Comparison of ENCODE assay signal across 8 mouse cellular contexts in genomic region chr6:49212931-49213580, GRCm38 (mm10). TPM values are rescaled to one million over a fixed set of nuclear protein-coding genes. Genes with fewer than 3 reads are reported as not detected.
A peak's percentile ranks its signal among the peaks of the same experiment; 100 is the strongest.
DNase-seq lines count a peak whose midpoint lies in the region; ATAC-seq and TF ChIP-seq lines count a peak whose summit lies in the region.

No protein-coding gene starts in this region.

- peak overlapping the region; percentile 100 for H3K27ac ChIP-seq in lung, embryonic 14.5 days (ENCODE audit: low read depth)
- peak overlapping the region; percentile 98 for H3K27ac ChIP-seq in embryonic facial prominence, embryonic 15.5 days (replicated peaks)
- peak overlapping the region; percentile 99 for H3K27ac ChIP-seq in limb, embryonic 10.5 days
- H3K27ac ChIP-seq in neural tube, embryonic 13.5 days (replicated peaks), result peak overlapping the region; percentile 99; the same call in 1 of the 2 replicates

- peak overlapping the region; percentile 97 for H3K4me2 ChIP-seq in lung, embryonic 14.5 days
- H3K4me2 ChIP-seq in embryonic facial prominence, embryonic 15.5 days (replicated peaks), result peak overlapping the region; percentile 84
- peak overlapping the region; percentile 96 for H3K4me2 ChIP-seq in neural tube, embryonic 13.5 days

- no peak for TF ChIP-seq CTCF in lung, embryonic 14.5 days (IDR thresholded peaks at IDR 0.05; ENCODE audit: low read depth)

- peaks cover 11% of the 10 kb centered on the region; the same call in 1 of the 2 replicates for H3K4me1 ChIP-seq in lung, embryonic 14.5 days (ENCODE audit: insufficient read depth)
- H3K4me1 ChIP-seq in embryonic facial prominence, embryonic 15.5 days, result peaks cover 48% of the 10 kb centered on the region
- H3K4me1 ChIP-seq in limb, embryonic 10.5 days, result peaks cover 47% of the 10 kb centered on the region
- H3K4me1 ChIP-seq in neural tube, embryonic 13.5 days (replicated peaks), result peaks cover 50% of the 10 kb centered on the region

- H3K4me3 ChIP-seq in lung, embryonic 14.5 days (ENCODE audit: low read depth, low read length), result peak overlapping the region; percentile 94
- H3K4me3 ChIP-seq in embryonic facial prominence, embryonic 15.5 days (replicated peaks), result peak overlapping the region; percentile 88
- peak overlapping the region; percentile 99 for H3K4me3 ChIP-seq in limb, embryonic 10.5 days
- H3K4me3 ChIP-seq in neural tube, embryonic 13.5 days, result peak overlapping the region; percentile 94

- peak; percentile 43 for DNase-seq in lung, embryonic 14.5 days
- DNase-seq in lung, postnatal 4 days, result no peak
- peak; percentile 51 for DNase-seq in limb, embryonic 10.5 days (ENCODE audit: low spot score)
- DNase-seq in urinary bladder, adult 2 months (ENCODE audit: low spot score), result no peak
- DNase-seq in retina, postnatal 1 day, result no peak
- DNase-seq in kidney, adult 11 months, result no peak

- H3K9me3 ChIP-seq in lung, embryonic 14.5 days (ENCODE audit: low read depth, low read length), result no peaks in the 10 kb centered on the region
- H3K9me3 ChIP-seq in embryonic facial prominence, embryonic 15.5 days (replicated peaks), result no peaks in the 10 kb centered on the region
- H3K9me3 ChIP-seq in limb, embryonic 10.5 days (replicated peaks), result no peaks in the 10 kb centered on the region
- no peaks in the 10 kb centered on the region for H3K9me3 ChIP-seq in neural tube, embryonic 13.5 days

- H3K36me3 ChIP-seq in lung, embryonic 14.5 days (ENCODE audit: insufficient read depth), result 0 out of 2 replicates have a peak, but pooled peaks cover 2% of the 10 kb centered on the region
- 0 out of 2 replicates have a peak, but pooled peaks cover 7% of the 10 kb centered on the region for H3K36me3 ChIP-seq in embryonic facial prominence, embryonic 15.5 days
- peaks cover 16% of the 10 kb centered on the region for H3K36me3 ChIP-seq in limb, embryonic 10.5 days
- no peaks in the 10 kb centered on the region for H3K36me3 ChIP-seq in neural tube, embryonic 13.5 days

- no peaks in the 10 kb centered on the region for H3K27me3 ChIP-seq in lung, embryonic 14.5 days (ENCODE audit: insufficient read depth, low read length)
- H3K27me3 ChIP-seq in embryonic facial prominence, embryonic 15.5 days, result no peaks in the 10 kb centered on the region
- no peaks in the 10 kb centered on the region for H3K27me3 ChIP-seq in limb, embryonic 10.5 days (ENCODE audit: low read depth, poor library complexity, severe bottlenecking)
- H3K27me3 ChIP-seq in neural tube, embryonic 13.5 days, result no peaks in the 10 kb centered on the region

- 3% methylated on average over 20 of the region's 20 CpGs for WGBS in lung, embryonic 14.5 days
- WGBS in embryonic facial prominence, embryonic 15.5 days, result 2% methylated on average over 20 of the region's 20 CpGs
- WGBS in limb, embryonic 10.5 days, result 3% methylated on average over 20 of the region's 20 CpGs
- whole genome bisulfite sequencing in neural tube, embryonic 13.5 days, result 2% methylated on average over 20 of the region's 20 CpGs

- ATAC-seq in lung, embryonic 14.5 days (ENCODE audit: insufficient read depth), result no peak
- no peak for ATAC-seq in embryonic facial prominence, embryonic 15.5 days (ENCODE audit: insufficient number of reproducible peaks, low FRiP score, low TSS enrichment, low read depth)
- ATAC-seq in neural tube, embryonic 13.5 days (ENCODE audit: low read depth), result no peak

- peak overlapping the region; percentile 93 for H3K9ac ChIP-seq in lung, embryonic 14.5 days
- peak overlapping the region; percentile 81 for H3K9ac ChIP-seq in embryonic facial prominence, embryonic 15.5 days
- peak overlapping the region; percentile 97 for H3K9ac ChIP-seq in neural tube, embryonic 13.5 days

RNA-seq across cellular contexts. Expression of gene Igf2bp3, which starts 1.7 kb away (rescaled TPM):
- polyA plus RNA-seq in lung, embryonic 14.5 days (2014; fragmentation: Nextera tagmentation; extraction: Ambion mirVana), result 62.4 and 67.5 TPM in 2 replicates
- 46.1 and 48.8 TPM in 2 replicates for polyA plus RNA-seq in embryonic facial prominence, embryonic 15.5 days (2015; fragmentation: Nextera tagmentation; extraction: Ambion mirVana)
- 148 and 149 TPM in 2 replicates for polyA plus RNA-seq in limb, embryonic 10.5 days (2016; fragmentation: Nextera tagmentation; extraction: Ambion mirVana)
- 40.9 and 47.2 TPM in 2 replicates for polyA plus RNA-seq in neural tube, embryonic 13.5 days (2015; fragmentation: Nextera tagmentation; extraction: Ambion mirVana)
- 1.7 and 2.2 TPM in 2 replicates for polyA plus RNA-seq in urinary bladder, adult 2 months (2012; rRNA removed)

RNA-seq across cellular contexts. Expression of gene Tra2a, which starts 50.8 kb away (rescaled TPM):
- polyA plus RNA-seq in lung, embryonic 14.5 days (2014; fragmentation: Nextera tagmentation; extraction: Ambion mirVana), result 47.8 and 51.6 TPM in 2 replicates
- polyA plus RNA-seq in embryonic facial prominence, embryonic 15.5 days (2015; fragmentation: Nextera tagmentation; extraction: Ambion mirVana), result 99.6 and 104 TPM in 2 replicates
- polyA plus RNA-seq in limb, embryonic 10.5 days (2016; fragmentation: Nextera tagmentation; extraction: Ambion mirVana), result 126 and 128 TPM in 2 replicates
- 140 and 154 TPM in 2 replicates for polyA plus RNA-seq in neural tube, embryonic 13.5 days (2015; fragmentation: Nextera tagmentation; extraction: Ambion mirVana)
- polyA plus RNA-seq in urinary bladder, adult 2 months (2012; rRNA removed), result 86.7 and 120 TPM in 2 replicates

Comparison
In these comparisons a context has a peak if more than half of its experiments do, and no peak if none do; other contexts are left out.
1. DNase-seq: peak in lung, embryonic 14.5 days (single experiment) and limb, embryonic 10.5 days (single experiment); none in lung, postnatal 4 days (0 of 2), urinary bladder, adult 2 months (single experiment), retina, postnatal 1 day (single experiment) and kidney, adult 11 months (single experiment).
2. RNA of gene Igf2bp3, which starts 1.7 kb away (polyA plus RNA-seq): 148 to 149 TPM in limb, embryonic 10.5 days, 62.4 to 67.5 TPM in lung, embryonic 14.5 days, 46.1 to 48.8 TPM in embryonic facial prominence, embryonic 15.5 days and 40.9 to 47.2 TPM in neural tube, embryonic 13.5 days; 1.7 to 2.2 TPM in urinary bladder, adult 2 months; every median in the first group is over 10 times any median in the second.
3. Peak in every context shown above with its lines, with median percentiles within 50 percentile points of each other: H3K27ac ChIP-seq, H3K4me2 ChIP-seq, H3K4me3 ChIP-seq and H3K9ac ChIP-seq.